Mouse (Mus musculus): ENCODE results near the gene Map3k11.

DNA sequence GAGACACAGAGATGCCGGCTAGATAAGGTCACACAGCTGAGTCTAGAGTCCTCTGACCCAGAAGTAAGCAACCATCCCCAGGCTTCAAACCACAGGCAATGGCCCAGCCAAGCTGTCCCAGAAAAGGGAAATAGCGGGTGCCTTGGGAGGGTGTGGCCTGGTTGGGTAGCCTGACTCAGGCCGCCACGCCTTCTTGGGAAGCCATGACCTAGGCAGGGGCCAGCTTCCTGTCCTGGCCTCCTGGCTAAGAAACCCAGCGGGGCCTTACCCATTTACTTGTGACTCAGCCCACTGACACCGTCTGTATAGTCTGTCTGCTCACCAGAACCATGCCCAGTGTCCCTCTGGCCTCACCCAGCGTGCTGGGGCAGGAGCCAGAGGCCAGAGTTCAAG lies 36.0 kb downstream of the Map3k11 start:
- TF ChIP-seq MAZ (IDR thresholded peaks at IDR 0.05; ENCODE audit: low read depth, low read length) (peak; percentile 60; the same call in 1 of the 2 replicates), EP300 (IDR thresholded peaks at IDR 0.05; ENCODE audit: low read depth in 1 of 2, low read length in 2 of 2) (peak; percentile 49 to 54; a peak in 3 of 4 replicates), NELFE (IDR thresholded peaks at IDR 0.05; ENCODE audit: low read depth, low read length) (no peak), CTCF (IDR thresholded peaks at IDR 0.05 in 2 of 3, conservative IDR thresholded peaks at IDR 0.05 in 1 of 3; ENCODE audit: control insufficient read depth in 1 of 3, insufficient read depth in 1 of 3, low read depth in 2 of 3, low read length in 3 of 3, poor library complexity in 1 of 3, severe bottlenecking in 1 of 3) (no peak), MXI1 (IDR thresholded peaks at IDR 0.05; ENCODE audit: low read depth, low read length) (peak; percentile 64), POLR2A (IDR thresholded peaks at IDR 0.05; ENCODE audit: control insufficient read depth in 1 of 2, insufficient read depth in 1 of 2, low read depth in 1 of 2, low read length in 2 of 2, poor library complexity in 1 of 2) (peak in 1 of 2 experiments; percentile 44; a peak in 1 of 4 replicates), SIN3A (IDR thresholded peaks at IDR 0.05; ENCODE audit: low read length) (peak; percentile 83), KAT2A (conservative IDR thresholded peaks at IDR 0.05; ENCODE audit: low read depth, low read length) (no peak), E2F4 (IDR thresholded peaks at IDR 0.05; ENCODE audit: borderline replicate concordance, low read depth, low read length) (no peak), BHLHE40 (IDR thresholded peaks at IDR 0.05; ENCODE audit: borderline replicate concordance, low read depth, low read length) (no peak), SMC3 (IDR thresholded peaks at IDR 0.05; ENCODE audit: low read depth, low read length) (no peak)
